Mouse (Mus musculus) kidney, adult 8-10 months (tissue): ENCODE results near the gene Il4i1.
"Not testable (repeated sequence)": the region's sequence is repeated elsewhere in the genome, so short reads cannot be mapped to it uniquely, and the experiment has no call there.

Experiments used
- DNase-seq, 2 experiments: peaks; one replicate each; pipeline ENCODE4 v3.0.0; 2022

Gene Il4i1

DNA sequence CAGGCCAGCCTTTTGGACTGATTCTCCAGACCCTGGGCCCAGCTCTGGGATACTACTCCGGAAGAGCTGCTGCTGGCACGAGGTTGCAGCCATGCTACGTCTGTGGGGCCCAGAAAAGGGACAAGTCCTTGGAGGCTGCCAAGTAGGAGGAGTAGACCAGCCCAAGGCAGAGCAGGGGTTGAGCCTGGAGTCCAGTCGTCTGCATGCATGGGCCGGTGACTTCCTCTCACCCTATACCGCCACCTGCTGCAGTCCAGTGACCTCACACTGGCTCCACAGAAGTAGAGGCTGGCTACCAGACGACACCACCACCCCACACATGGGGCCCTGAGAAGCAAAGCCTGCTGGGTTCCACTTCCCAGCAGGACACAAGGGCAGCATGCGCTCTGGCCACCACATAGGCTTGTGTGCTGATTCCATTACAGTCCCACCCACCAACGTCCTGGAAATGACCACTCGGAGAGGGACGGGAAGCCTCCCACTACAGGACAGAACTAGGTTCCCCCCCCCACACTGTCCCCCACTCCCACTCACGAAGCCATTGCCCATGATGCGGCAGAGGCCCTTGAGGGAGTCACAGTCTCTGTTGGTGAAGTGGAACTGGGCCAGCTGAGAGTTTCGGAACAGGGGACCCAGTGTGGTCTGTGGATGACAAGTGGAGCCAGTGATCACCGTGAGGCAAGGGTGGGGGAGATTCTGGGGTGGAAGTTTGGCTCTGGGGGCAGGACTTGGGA is 50.3 kb downstream of the Il4i1 start:
- DNase-seq: peak; percentile 62 to 79

DNA sequence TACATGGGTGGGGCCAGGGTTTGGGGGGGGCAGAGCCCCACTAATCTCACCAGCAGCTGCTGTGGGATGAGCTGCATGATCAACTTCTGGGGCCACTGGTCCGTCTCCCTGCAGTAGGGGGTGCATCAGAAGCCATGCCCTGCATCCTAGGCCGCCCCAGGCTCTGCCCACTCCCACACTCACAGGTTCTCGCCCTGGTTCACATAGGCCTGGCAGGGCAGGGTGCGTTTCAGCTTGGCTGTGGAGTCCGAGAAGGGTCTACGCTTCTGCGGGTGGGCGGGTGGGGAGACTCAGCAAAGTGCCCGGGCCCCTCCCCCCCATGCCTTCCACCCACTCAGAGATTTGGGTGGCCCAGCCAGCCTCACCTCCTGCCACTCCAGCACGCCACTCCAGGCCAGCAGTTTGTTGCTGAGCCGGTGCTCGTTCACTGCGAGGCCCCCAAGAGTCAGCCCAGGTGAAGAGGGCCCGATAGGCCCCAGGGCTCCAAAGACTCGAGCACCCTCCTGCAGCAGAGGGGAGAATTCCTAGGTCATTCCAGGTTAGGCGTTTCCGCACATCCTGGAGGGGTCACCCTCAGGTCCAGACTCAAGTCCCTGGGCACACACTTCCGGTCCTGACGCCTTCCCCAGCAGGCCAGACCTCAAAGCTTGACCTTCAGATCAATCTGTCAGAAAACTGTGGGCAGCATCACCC is 51.0 kb downstream of the Il4i1 start:
- no peak for DNase-seq

DNA sequence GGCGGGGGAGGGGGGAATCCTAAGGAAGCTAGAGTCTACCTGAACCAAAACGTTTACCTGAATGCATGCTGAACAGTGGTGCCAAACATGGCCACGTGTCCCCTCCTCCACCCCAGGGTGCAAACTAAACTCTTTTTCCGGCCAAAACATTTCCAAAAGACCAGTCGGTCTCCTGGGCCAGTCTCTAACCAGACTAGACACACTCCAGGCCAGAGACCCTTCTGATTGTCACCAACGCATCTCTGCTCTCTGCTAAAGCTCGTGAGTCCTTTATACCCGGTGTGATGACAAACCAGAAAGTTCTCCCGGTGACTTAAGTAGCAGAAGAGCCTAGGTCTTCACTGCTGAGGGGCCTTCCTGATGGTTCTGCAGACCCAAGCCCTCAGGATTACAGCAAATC is 51.6 kb downstream of the Il4i1 start:
- DNase-seq: no peak

DNA sequence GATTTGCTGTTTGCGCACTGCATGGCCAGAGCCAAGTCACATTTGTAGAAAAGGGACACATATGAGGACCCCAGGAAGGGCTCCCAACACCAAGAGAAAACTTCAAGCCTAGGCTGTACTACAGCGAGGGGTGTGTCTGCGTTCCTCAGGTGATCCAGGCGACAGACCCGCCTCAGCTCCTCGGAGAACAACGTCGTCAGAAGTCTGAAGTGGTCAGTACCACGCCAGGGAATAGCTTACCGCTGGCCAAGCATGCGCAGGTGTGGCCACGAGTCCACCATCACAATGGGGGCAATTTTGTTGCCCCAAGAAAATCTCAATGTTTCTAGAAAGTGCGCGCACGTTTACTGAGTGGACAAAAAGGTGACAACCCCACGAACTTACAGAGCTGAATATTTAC is 52.3 kb downstream of the Il4i1 start:
- DNase-seq: no peak

DNA sequence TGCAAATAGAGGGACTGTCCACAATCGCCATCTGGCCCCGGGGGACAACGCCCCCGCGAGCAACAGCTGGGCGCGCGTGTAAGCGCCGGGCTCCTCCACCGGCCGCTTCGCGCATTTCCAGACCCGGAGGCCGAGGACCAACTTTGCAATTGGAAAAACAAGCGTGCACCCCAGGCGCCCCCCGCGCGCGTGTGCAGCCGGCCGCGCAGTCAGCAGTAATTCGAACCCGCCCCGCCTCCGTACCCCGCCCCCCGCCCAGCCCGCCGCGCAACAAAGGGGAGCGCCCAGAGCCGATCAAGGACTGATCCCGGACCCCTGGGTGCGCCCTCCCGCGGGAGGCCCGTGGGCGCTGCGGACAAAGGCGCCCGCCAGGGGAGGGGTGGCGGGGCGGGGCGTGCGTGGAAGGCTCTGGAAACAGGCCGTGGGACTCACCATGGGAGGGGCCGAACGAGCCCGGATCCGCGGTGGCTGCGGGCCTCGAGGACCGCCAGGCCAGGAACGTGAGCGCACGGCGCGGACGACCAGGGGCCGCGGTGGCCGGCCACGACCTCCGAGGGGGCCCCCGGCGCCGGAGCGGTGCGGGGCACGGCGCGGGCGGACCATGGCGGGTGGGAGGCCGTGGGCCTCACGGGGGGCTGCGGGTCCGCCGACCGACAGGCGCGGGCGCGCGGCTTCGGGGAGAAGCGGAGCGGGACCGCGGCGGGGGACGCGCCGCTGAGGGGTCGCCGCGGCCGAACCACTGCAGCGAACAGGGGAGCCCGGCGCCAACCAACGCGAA is 52.9 kb downstream of the Il4i1 start:
- DNase-seq: peak in 1 of 2 experiments; percentile 61

DNA sequence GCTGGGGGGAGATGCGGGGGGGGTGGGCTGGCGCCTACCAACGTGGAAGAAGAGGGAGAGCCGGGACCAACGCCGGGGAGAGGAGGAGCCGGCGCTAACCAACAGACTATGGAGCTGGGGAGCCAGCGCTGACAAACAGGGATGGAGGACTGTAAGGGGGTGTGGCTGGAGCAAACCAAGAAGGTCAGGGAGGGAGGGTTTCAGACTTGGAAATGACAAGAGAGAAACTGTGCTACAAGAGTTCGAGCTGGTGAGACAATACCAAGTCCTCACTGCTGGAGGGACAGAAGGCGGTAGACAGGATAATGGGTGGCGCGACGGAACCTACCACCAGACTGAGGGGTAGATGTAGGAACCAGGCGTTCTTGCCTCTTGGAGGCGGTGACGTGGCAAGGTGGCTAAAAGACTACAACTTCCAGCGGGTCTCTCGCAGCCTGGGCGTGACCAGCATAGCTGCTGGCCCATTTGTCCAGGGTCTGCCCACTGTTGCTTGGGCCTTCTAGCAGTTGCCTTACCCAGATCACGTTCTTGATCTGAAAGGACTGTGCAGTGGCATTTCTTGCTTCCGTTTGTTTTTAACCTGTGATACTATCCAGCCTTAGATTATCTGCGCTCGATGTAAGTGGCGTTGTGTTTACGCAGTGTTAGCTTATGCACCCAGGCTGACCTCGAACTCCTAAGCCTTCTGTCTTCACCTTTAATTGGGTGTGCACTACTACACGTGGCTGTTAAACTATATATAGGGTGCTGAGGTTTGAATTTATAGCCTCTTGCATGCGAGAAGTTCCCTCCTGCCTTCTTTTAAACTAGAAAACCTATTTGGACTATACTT is 53.7 kb downstream of the Il4i1 start, which contains the start of gene Ptov1:
Gene Ptov1, minus strand, starts transcription at position 92 of the 832 bp plus-strand sequence.
- DNase-seq: peak; percentile 94 to 96

DNA sequence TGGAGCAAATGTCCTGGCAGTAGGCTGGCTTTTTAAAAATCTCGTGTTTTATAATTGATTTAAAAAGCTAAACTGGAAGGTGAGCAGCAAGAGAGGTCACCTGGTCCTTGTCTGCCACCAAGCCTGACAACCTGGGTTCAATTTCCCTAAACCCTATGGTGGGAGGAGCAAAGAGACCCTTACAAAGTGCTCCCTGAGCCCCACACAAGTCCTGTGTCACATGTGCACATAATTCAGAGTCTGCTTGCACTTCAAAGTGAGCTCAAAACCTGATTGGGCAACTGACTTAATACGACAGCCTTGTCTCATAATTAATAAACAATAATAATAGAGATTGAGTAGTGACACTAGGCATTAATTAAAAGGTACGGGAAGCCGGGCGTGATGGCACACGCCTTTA is 54.4 kb downstream of the Il4i1 start:
- no peak for DNase-seq

DNA sequence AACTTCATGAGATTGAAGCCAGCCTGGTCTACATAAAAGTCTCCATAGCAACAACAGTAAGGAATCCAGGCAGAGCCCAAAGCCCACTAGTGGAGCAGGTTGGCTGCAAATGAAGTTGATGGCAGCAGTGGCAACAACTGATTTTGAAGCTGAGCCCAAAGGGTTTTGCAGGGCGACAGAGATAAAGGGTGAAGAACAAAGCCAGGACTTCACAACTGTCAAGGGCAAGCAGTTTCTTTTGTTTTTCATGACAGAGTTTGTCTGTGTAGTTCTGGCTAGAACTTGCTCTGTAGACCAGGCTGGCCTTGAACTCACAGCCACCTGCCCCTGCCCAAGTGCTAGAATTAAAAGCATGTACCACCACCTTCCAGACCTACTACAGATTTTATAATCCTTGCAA is 55.0 kb downstream of the Il4i1 start:
- no peak for DNase-seq

DNA sequence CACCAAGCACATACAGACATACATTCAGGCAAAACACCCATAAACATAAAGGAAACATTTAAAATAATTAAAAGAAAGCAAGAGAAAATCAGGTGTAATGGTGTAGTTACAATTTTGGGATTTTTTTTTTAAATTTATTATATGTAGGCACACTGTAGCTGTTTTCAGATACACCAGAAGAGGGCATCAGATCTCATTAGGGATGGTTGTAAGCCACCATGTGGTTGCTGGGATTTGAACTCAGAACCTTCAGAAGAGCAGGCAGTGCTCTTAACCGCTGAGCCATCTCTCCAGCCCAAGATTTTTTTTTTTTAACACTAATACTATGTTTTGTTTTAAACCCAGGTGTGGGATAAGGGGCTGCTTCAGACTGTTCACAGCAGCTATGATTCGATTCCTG is 55.6 kb downstream of the Il4i1 start:
- DNase-seq: not testable (repeated sequence)

DNA sequence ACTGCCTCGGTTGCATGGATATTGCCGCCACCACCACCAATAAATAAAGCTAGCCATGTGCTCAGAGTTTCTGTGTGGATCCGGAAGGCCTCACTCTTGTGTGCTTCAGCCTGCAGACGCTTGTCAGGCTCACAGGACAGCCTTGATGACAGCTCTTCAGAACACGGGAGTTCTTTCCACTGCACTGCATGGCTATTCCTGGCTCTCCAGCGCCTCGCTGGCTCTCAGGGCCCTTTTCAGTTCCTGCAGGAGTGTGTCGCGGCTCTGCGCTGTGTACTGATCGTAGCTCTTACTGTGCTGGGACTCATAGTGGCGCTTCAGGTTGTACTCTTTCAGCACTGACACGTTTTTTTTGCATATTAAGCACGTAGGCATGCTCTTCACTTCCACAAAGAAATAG is 61.6 kb downstream of the Il4i1 start:
- DNase-seq: no peak

DNA sequence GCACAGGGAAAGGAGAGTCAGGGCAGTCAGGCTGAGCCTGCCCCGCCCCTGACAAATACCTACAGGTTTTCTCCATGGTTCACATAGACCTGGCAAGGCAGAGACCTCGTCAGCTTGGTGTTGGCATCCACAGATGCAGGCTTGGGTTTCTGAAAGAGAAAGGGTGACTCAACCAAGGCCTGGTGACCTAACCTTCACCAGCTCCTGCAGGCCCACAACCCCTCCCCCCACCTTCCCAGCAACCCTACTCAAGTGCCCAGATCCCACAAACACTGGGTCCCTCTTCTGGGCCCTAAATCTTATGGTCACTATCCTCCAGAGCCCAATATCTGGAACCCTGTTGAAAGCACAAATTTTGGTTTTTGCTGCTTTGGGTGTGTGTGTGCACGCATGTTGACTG is 66.8 kb downstream of the Il4i1 start:
- no peak for DNase-seq

DNA sequence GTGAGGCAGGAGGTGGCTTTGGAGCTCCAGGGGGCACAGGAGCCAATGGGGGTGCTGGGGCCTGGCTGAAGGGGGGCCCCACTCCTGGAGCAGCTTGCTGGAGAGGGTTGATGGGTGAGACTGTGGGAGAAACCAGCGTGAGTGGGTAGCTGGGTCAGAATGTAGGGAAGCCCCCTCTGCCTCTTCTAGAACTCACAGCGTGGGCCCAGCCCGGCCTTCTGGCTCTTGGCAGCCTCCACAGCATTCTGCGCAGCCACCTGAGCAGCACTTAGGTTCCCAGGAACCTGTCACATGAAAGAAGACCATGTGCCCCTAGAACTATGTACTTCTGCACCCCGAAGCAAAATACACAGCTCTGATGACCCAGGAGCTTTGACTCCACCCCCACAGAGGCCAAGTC is 68.5 kb downstream of the Il4i1 start:
- DNase-seq: no peak

DNA sequence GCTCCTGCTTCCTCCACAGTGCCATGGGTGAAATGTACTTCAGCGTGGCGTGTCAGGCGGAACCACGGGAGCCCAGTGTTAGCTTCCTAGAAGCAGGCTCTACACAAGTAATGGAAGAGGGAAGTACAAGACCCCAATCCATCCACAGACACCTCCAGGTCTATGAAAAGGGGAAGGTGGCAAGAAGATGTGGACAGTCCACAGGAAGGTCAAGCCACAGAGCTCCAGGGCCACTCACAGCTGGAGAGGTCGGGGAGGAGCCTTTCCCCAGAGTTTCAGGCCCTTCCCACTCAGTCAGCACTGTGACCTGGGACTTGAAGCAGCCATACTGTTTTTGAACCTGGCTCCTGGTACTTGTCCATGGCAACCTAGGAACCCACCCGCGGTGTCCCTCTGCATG is 70.8 kb downstream of the Il4i1 start:
- DNase-seq: no peak

DNA sequence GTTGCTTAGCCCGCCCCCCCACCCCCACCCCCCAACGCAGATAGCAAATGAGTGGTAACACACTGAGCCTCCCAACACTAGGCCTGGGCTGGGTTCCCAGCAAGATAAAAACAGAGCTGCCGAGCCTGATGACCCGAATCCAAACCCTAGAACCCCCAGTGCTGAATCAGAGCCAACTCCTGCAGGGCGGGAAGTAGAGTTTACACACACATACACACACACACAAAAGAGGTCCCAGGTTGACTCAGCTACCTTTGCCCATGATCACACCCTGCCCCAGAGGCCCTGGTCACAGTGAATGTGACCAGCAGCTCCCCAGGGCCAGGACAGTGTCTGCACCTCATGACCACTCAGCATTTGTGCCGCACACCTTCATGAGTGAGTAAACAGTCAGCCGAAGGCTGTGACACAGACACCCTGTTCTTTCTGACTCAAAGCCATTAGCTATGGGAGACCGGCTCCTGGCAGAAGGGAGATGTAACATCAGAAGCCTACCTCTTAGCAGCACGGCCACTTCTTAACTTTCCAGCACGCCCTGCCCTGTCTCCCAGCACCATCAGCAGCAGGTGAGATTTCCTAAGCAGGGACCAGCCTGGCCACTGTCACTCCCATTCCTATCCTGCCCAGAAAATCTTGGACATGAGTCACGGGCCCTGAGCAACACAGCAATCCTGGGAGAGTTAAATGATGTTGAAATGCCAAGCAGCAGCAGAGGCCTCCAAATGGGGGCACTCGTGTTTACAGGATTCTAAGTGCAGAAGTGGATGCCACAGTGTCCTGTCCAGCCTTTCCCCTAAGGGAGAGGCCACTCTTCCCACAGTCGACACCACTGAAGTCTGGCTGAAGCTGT is 72.3 kb downstream of the Il4i1 start:
- DNase-seq: no peak

DNA sequence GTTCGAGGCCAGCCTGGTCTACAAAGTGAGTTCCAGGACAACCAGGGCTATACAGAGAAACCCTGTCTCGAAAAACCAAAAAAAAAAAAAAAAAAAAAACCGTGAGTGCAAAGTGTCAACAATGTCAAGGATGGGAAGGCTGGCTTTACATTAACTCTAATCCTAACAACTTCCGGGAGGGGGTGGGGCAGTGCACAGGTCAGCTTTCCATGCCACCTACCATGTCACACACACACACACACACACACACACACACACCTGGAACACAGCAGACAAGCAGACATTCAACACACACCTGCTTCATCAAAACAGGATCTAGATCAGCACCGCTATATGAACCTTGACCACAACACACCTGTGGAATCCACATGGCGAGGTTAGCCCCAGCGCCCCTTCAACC is 74.0 kb downstream of the Il4i1 start:
- DNase-seq: no peak
